Mouse (Mus musculus) erythroblast, embryonic 14.5 days (primary cell): ENCODE measurements around the gene Cd44.

Experiments
- GATA1 ChIP-seq: IDR thresholded peaks from 2 replicates; pipeline ENCODE4 v1.6.1; 2012; ENCODE audit warnings: low read length, inconsistent platforms, mixed read lengths
- TAL1 ChIP-seq: IDR thresholded peaks from 3 replicates; pipeline ENCODE4 v1.6.1; 2012; ENCODE audit warnings: low read length, inconsistent platforms, mixed read lengths

DNA sequence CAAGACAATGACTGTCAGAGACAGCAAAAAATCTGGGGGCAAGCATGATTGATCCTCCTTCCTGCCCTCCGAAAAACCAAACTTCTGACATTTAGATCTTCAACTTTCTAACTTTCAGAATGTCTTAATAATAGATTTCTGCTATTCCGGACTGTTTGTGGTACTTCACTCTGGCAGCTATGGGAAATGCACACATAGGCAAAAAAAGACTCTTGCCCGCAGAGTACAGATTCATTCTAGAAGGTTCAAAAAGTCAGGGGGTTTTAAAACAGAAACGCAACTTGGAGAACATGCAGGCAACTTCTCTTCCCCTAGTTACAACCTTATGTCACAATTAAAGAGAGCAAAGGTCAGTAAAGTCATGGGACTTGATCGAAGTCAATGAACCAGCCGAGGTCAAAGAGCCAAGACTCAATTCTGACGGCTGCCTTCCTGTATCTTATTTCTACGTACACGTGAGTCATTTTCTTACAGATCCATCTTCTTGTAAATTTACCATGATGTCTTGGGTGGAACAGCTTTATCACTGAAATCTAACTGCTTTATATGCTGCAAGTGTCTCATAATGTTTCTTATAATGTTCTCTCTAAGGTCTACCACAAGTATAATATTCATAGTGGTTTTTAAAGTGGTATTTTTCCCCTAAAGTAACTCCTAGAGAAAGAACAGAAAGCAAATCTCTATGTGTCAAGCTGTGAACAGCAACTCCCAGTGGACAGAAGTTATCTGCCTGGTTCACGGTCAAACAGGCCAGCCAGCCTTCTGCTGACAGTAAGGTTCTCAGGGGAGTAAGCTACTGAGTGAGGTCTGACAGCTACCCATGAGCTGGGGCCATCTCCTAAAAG is 40.7 kb upstream of the Cd44 start:
- TF ChIP-seq TAL1 (no peak), GATA1 (no peak)
